In the genomic region with DNA sequence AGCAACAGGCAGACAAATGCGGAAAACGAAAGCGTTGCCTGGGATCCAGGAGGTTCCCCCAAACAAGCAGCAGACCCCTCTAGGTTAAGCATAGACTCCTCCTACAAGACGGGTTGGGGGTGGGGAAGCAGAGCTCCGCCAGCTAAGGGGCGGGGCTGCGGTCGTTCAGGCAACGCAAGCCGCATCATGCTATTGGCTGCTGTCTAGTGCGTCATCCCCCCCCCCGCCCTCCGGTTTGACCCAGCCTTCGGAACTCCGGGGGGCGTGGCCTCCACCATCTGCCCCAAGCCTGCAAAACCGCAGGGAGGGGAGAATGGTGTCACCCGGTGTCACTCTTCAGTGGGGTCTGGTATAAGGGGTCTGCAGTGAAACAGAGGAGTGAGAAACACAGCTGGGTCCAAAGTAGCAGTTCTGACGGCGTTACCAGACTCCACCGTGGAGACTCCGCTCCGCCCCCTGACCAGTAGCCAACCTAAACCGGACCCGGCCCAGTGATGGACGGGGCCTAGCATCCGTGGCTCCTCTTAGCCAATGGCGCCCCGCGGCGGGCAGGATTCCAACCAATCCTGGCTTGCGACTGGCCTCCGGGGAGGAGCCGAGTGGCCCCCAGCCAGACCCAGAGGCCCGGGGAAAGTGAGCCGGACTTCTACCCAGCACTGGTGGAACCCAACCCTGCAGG, we compare ENCODE assay signal across 8 mouse cellular contexts. TPM values are rescaled to one million over a fixed set of nuclear protein-coding genes. Genes with fewer than 3 reads are reported as not detected.
A peak's percentile ranks its signal among the peaks of the same experiment; 100 is the strongest.
DNase-seq lines count a peak whose midpoint lies in the region; ATAC-seq and TF ChIP-seq lines count a peak whose summit lies in the region.

A gene (plus strand): TSS at position 613 of the 679 bp plus-strand sequence.

- ATAC-seq in lung, postnatal 0 days, result peak; percentile 90

- H3K4me2 ChIP-seq in lung, postnatal 0 days (replicated peaks; ENCODE audit: low read depth, low read length), result peak within 1 kb of the TSS; percentile 78

- peaks cover 13% of the 10 kb centered on the region for H3K4me1 ChIP-seq in hindbrain, embryonic 10.5 days (replicated peaks)
- peaks cover 8% of the 10 kb centered on the region; the same call in 1 of the 2 replicates for H3K4me1 ChIP-seq in lung, postnatal 0 days (ENCODE audit: insufficient read depth, low read depth, low read length)

- no peak for TF ChIP-seq CTCF in lung, postnatal 0 days (IDR thresholded peaks at IDR 0.05)

- no peak for TF ChIP-seq EP300 in lung, postnatal 0 days (IDR thresholded peaks at IDR 0.05)

- DNase-seq in MEL-GATA-1-ER (ENCODE audit: extremely low read depth, low read depth), result peak; percentile 89
- DNase-seq in cerebellum, adult 8-10 months, result peak; percentile 100
- peak; percentile 96 for DNase-seq in forelimb bud, embryonic 11.5 days (ENCODE audit: low read depth, low spot score)
- DNase-seq in hindbrain, embryonic 10.5 days (ENCODE audit: low spot score), result peak; percentile 99
- peak; percentile 98 for DNase-seq in layer of hippocampus, adult 9-11 months
- peak; percentile 99 for DNase-seq in lung, postnatal 0 days (ENCODE audit: low spot score)
- DNase-seq in ovary, postnatal 14 days (ENCODE audit: low spot score), result peak; percentile 100
- DNase-seq in thymus, postnatal 14 days, result peak; percentile 99

- H3K9me3 ChIP-seq in hindbrain, embryonic 10.5 days, result no peaks in the 10 kb centered on the region
- no peaks in the 10 kb centered on the region for H3K9me3 ChIP-seq in lung, postnatal 0 days (ENCODE audit: low read length)

- H3K36me3 ChIP-seq in hindbrain, embryonic 10.5 days, result peaks cover 22% of the 10 kb centered on the region
- H3K36me3 ChIP-seq in lung, postnatal 0 days (ENCODE audit: insufficient read depth, low read length), result no peaks in the 10 kb centered on the region; the same call in 1 of the 2 replicates

- H3K4me3 ChIP-seq in hindbrain, embryonic 10.5 days, result peak within 1 kb of the TSS; percentile 80
- H3K4me3 ChIP-seq in lung, postnatal 0 days (ENCODE audit: low read depth, low read length), result peak within 1 kb of the TSS; percentile 94

- H3K9ac ChIP-seq in lung, postnatal 0 days (replicated peaks; ENCODE audit: low read depth), result peak within 1 kb of the TSS; percentile 81

- under 1% methylated on average over 36 of the region's 36 CpGs for WGBS in hindbrain, embryonic 10.5 days
- WGBS in lung, postnatal 0 days, result under 1% methylated on average over 36 of the region's 36 CpGs

- H3K27me3 ChIP-seq in hindbrain, embryonic 10.5 days (ENCODE audit: insufficient read depth, poor library complexity, severe bottlenecking), result no peaks in the 10 kb centered on the region
- H3K27me3 ChIP-seq in lung, postnatal 0 days (replicated peaks; ENCODE audit: insufficient read depth, low read length), result no peaks in the 10 kb centered on the region

- H3K27ac ChIP-seq in hindbrain, embryonic 10.5 days, result peak within 1 kb of the TSS; percentile 91
- peak within 1 kb of the TSS; percentile 97 for H3K27ac ChIP-seq in lung, postnatal 0 days (ENCODE audit: low read length)

RNA-seq across cellular contexts. Expression of the gene that starts here (rescaled TPM):
- 23.0 and 24.2 TPM in 2 replicates for polyA plus RNA-seq in hindbrain, embryonic 10.5 days (2016; fragmentation: Nextera tagmentation; extraction: Ambion mirVana)
- 33.0 TPM in 2 replicates for polyA plus RNA-seq in lung, postnatal 0 days (2015; fragmentation: Nextera tagmentation; extraction: Ambion mirVana)

Comparison
In these comparisons a context has a peak if more than half of its experiments do, and no peak if none do; other contexts are left out.
1. Peak in every context shown above with its lines: DNase-seq, ATAC-seq, H3K4me3 ChIP-seq and H3K27ac ChIP-seq.